Mouse (Mus musculus) intestine, embryonic 15.5 days (tissue): ENCODE data around the gene Luc7l3. TPM values are rescaled to one million over a fixed set of nuclear protein-coding genes. Genes with fewer than 3 reads are reported as not detected.

Source experiments
- ATAC-seq: fragments of 200-750 bp; cut with Nextera tagmentation; 2 replicates; pipeline ENCODE4 v1.8.0; 2017; ENCODE audit warnings: moderate TSS enrichment, moderate library complexity
- H3K27ac ChIP-seq: fragments of 300-500 bp; sonication (generic); 2 replicates; pipeline ENCODE4 v1.5.1; 2015; ENCODE audit warnings: mild to moderate bottlenecking, inconsistent platforms
- H3K27me3 ChIP-seq: fragments of 300-500 bp; sonication (generic); replicated peaks from 2 replicates; pipeline ENCODE4 v1.6.1; 2015; ENCODE audit warnings: inconsistent platforms
- H3K36me3 ChIP-seq: fragments of 300-500 bp; sonication (generic); 2 replicates; pipeline ENCODE4 v1.6.1; 2015; ENCODE audit warnings: inconsistent platforms
- H3K4me1 ChIP-seq: fragments of 300-500 bp; sonication (generic); replicated peaks from 2 replicates; pipeline ENCODE4 v1.6.1; 2015; ENCODE audit warnings: inconsistent platforms
- H3K4me2 ChIP-seq: fragments of 300-500 bp; sonication (generic); replicated peaks from 2 replicates; pipeline ENCODE4 v1.6.1; 2015; ENCODE audit warnings: mild to moderate bottlenecking, inconsistent platforms
- H3K4me3 ChIP-seq: fragments of 300-500 bp; sonication (generic); replicated peaks from 2 replicates; pipeline ENCODE4 v1.5.1; 2015; ENCODE audit warnings: inconsistent platforms
- H3K9ac ChIP-seq: fragments of 300-500 bp; sonication (generic); 2 replicates; pipeline ENCODE4 v1.6.1; 2015; ENCODE audit warnings: inconsistent platforms
- H3K9me3 ChIP-seq: fragments of 300-500 bp; sonication (generic); 2 replicates; pipeline ENCODE4 v1.6.1; 2016; ENCODE audit warnings: inconsistent platforms
- whole genome bisulfite sequencing: fragments of 180-500 bp; shearing (Covaris S2); methylation state at CpG from one replicate; pipeline ENCODE4 v1.1.7; 2015; 5-methylcytosine and 5-hydroxymethylcytosine counted together
- polyA plus RNA-seq: library from polyadenylated mRNA; unstranded; fragments of >200 nt; fragmentation: Nextera tagmentation; extraction: Ambion mirVana; gene quantifications from 2 replicates; pipeline ENCODE4 v1.2.1, GENCODE M21; 2015

The Luc7l3 gene
- polyA plus RNA-seq, 1 experiment from 2014 or later = 103 TPM

- H3K36me3 ChIP-seq = no peaks in the 10 kb centered on the region
- no peak for ATAC-seq
- no peaks in the 10 kb centered on the region for H3K27me3 ChIP-seq
- no peak overlapping the region for H3K27ac ChIP-seq
- no peaks in the 10 kb centered on the region for H3K9me3 ChIP-seq
- no peak overlapping the region for H3K4me3 ChIP-seq
- H3K4me2 ChIP-seq = no peak overlapping the region
- H3K4me1 ChIP-seq = peaks cover 31% of the 10 kb centered on the region
- no peak overlapping the region for H3K9ac ChIP-seq
- WGBS = 48% methylated on average over 4 of the region's 4 CpGs
Observed at GRCm38 (mm10) chr11:94317515-94317914, 4.3 kb downstream of the Luc7l3 start.

- ATAC-seq = no peak
- Histone ChIP-seq H3K4me3 (no peak overlapping the region), H3K36me3 (no peaks in the 10 kb centered on the region), H3K27me3 (no peaks in the 10 kb centered on the region), H3K9me3 (no peaks in the 10 kb centered on the region), H3K9ac (no peak overlapping the region), H3K27ac (no peak overlapping the region), H3K4me1 (peaks cover 33% of the 10 kb centered on the region), H3K4me2 (no peak overlapping the region)
- 54% methylated on average over 1 of the region's 1 CpGs for WGBS
Observed at GRCm38 (mm10) chr11:94317014-94317413, 4.8 kb downstream of the Luc7l3 start.

- Histone ChIP-seq H3K9ac (no peak overlapping the region), H3K4me1 (peaks cover 33% of the 10 kb centered on the region), H3K4me3 (no peak overlapping the region), H3K4me2 (no peak overlapping the region), H3K27me3 (no peaks in the 10 kb centered on the region), H3K9me3 (no peaks in the 10 kb centered on the region), H3K27ac (no peak overlapping the region), H3K36me3 (no peaks in the 10 kb centered on the region)
- no peak for ATAC-seq
- 63% methylated on average over 2 of the region's 2 CpGs for WGBS
Observed at GRCm38 (mm10) chr11:94316528-94316927, 5.3 kb downstream of the Luc7l3 start.

GRCm38 (mm10) chr11:94315308-94315707 is 6.5 kb downstream of the Luc7l3 start:
- H3K27me3 ChIP-seq = no peaks in the 10 kb centered on the region
- no peak overlapping the region for H3K4me3 ChIP-seq
- no peaks in the 10 kb centered on the region for H3K9me3 ChIP-seq
- no peak overlapping the region for H3K27ac ChIP-seq
- peaks cover 33% of the 10 kb centered on the region for H3K4me1 ChIP-seq
- WGBS = 32% methylated on average over 1 of the region's 1 CpGs
- H3K4me2 ChIP-seq = no peak overlapping the region
- no peak for ATAC-seq
- no peak overlapping the region for H3K9ac ChIP-seq
- no peaks in the 10 kb centered on the region for H3K36me3 ChIP-seq

- Histone ChIP-seq H3K4me2 (no peak overlapping the region), H3K4me1 (peaks cover 30% of the 10 kb centered on the region), H3K36me3 (no peaks in the 10 kb centered on the region), H3K27me3 (no peaks in the 10 kb centered on the region), H3K9ac (no peak overlapping the region), H3K4me3 (no peak overlapping the region), H3K9me3 (no peaks in the 10 kb centered on the region), H3K27ac (no peak overlapping the region)
- no peak; the same call in 1 of the 2 replicates for ATAC-seq
- 46% methylated on average over 2 of the region's 2 CpGs for WGBS
Observed at GRCm38 (mm10) chr11:94314098-94314652, 7.6 kb downstream of the Luc7l3 start.

GRCm38 (mm10) chr11:94312733-94313132 is 9.1 kb downstream of the Luc7l3 start:
- Histone ChIP-seq H3K4me3 (no peak overlapping the region), H3K4me1 (peaks cover 26% of the 10 kb centered on the region), H3K27ac (no peak overlapping the region), H3K9ac (no peak overlapping the region), H3K4me2 (no peak overlapping the region), H3K27me3 (no peaks in the 10 kb centered on the region), H3K9me3 (no peaks in the 10 kb centered on the region), H3K36me3 (no peaks in the 10 kb centered on the region)
- ATAC-seq = no peak
- WGBS = 89% methylated on average over 1 of the region's 1 CpGs

- no peaks in the 10 kb centered on the region for H3K27me3 ChIP-seq
- peaks cover 50% of the 10 kb centered on the region for H3K36me3 ChIP-seq
- H3K4me2 ChIP-seq = no peak overlapping the region
- no peaks in the 10 kb centered on the region for H3K9me3 ChIP-seq
- no peak overlapping the region for H3K9ac ChIP-seq
- H3K4me3 ChIP-seq = no peak overlapping the region
- 80% methylated on average over 9 of the region's 9 CpGs for WGBS
- ATAC-seq = no peak
- H3K4me1 ChIP-seq = no peaks in the 10 kb centered on the region
- no peak overlapping the region for H3K27ac ChIP-seq
Observed at GRCm38 (mm10) chr11:94294996-94295845, 26.6 kb downstream of the Luc7l3 start.

- no peak overlapping the region for H3K27ac ChIP-seq
- ATAC-seq = peak; percentile 39; the same call in 1 of the 2 replicates
- WGBS = 91% methylated on average over 10 of the region's 10 CpGs
Observed at GRCm38 (mm10) chr11:94290062-94290740, 31.6 kb downstream of the Luc7l3 start.

GRCm38 (mm10) chr11:94287105-94287504 is 34.7 kb downstream of the Luc7l3 start:
- no peak overlapping the region for H3K4me2 ChIP-seq
- 89% methylated on average over 5 of the region's 5 CpGs for WGBS
- H3K27me3 ChIP-seq = no peaks in the 10 kb centered on the region
- H3K4me3 ChIP-seq = no peak overlapping the region
- ATAC-seq = no peak
- H3K9ac ChIP-seq = no peak overlapping the region
- H3K36me3 ChIP-seq = peaks cover 41% of the 10 kb centered on the region
- H3K9me3 ChIP-seq = no peaks in the 10 kb centered on the region
- no peak overlapping the region for H3K27ac ChIP-seq
- no peaks in the 10 kb centered on the region for H3K4me1 ChIP-seq

More at GRCm38 (mm10) chr11:94290062-94290740, 31.6 kb downstream of the Luc7l3 start:
- H3K4me3 ChIP-seq = no peak overlapping the region
- H3K27me3 ChIP-seq = no peaks in the 10 kb centered on the region
- H3K4me1 ChIP-seq = no peaks in the 10 kb centered on the region
- H3K9me3 ChIP-seq = no peaks in the 10 kb centered on the region
- peaks cover 49% of the 10 kb centered on the region for H3K36me3 ChIP-seq
- no peak overlapping the region for H3K9ac ChIP-seq
- H3K4me2 ChIP-seq = no peak overlapping the region

GRCm38 (mm10) chr11:94285886-94286574 is 35.8 kb downstream of the Luc7l3 start:
- 93% methylated on average over 11 of the region's 11 CpGs for WGBS
- H3K9me3 ChIP-seq = no peaks in the 10 kb centered on the region
- H3K4me1 ChIP-seq = 0 out of 2 replicates have a peak, but pooled peaks cover 3% of the 10 kb centered on the region
- peaks cover 38% of the 10 kb centered on the region for H3K36me3 ChIP-seq
- ATAC-seq = no peak
- H3K4me3 ChIP-seq = no peak overlapping the region
- no peak overlapping the region for H3K4me2 ChIP-seq
- no peak overlapping the region for H3K9ac ChIP-seq
- H3K27me3 ChIP-seq = no peaks in the 10 kb centered on the region
- no peak overlapping the region for H3K27ac ChIP-seq

- H3K4me2 ChIP-seq = peak overlapping the region; percentile 7; the same call in 1 of the 2 replicates
- 87% methylated on average over 6 of the region's 6 CpGs for WGBS
Observed at GRCm38 (mm10) chr11:94283536-94284099, 38.2 kb downstream of the Luc7l3 start.

More at GRCm38 (mm10) chr11:94283536-94284099, 38.2 kb downstream of the Luc7l3 start:
- Histone ChIP-seq H3K9me3 (no peaks in the 10 kb centered on the region), H3K4me3 (no peak overlapping the region), H3K4me1 (0 out of 2 replicates have a peak, but pooled peaks cover 7% of the 10 kb centered on the region), H3K27me3 (no peaks in the 10 kb centered on the region), H3K27ac (no peak overlapping the region), H3K36me3 (peaks cover 21% of the 10 kb centered on the region), H3K9ac (no peak overlapping the region)
- no peak for ATAC-seq
